Mouse (Mus musculus) right cerebral cortex, adult 18-20 months (tissue): Measurements from ENCODE around the gene Prickle1.
A peak's percentile ranks its signal among the peaks of the same experiment; 100 is the strongest.

Experiments used
- DNase-seq: peaks from one replicate; pipeline ENCODE4 v3.0.0; 2022; ENCODE audit warnings: mixed read lengths

The Prickle1 gene

DNA sequence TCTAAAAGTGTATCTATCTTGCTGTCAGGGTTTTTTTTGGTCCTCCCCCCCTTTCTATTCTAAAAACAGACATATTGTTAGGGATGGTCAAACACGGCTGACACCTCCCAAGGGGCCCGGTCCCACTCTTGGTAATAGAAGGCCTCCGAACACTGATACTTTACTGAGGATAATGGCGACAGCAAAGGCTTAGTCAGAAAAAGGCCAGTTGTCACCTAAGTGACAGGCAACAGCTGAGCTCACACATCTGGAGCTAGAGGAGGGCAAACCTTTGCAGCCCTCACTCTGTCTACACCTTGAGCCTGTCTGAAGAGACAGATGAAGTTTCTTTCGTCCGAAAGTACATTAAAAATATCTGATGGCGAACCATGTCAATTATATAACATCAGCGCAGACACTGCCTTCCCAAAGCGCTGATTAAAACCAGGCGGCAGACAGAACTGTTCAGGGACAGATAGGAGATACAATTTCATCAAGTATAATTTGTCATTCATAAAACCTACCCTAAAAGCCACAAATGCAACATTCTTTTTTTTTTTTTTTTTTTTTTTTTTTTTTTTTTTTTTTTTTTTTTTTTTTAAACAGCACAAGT, 1.3 kb downstream of the Prickle1 start:
- DNase-seq, result no peak

- no peak for DNase-seq
Observed at GRCm38 (mm10) chr15:93592596-93592995, 3.1 kb downstream of the Prickle1 start.

- DNase-seq, result no peak
Observed at GRCm38 (mm10) chr15:93591831-93592321, 3.8 kb downstream of the Prickle1 start.

- no peak for DNase-seq
Observed at GRCm38 (mm10) chr15:93591371-93591770, 4.3 kb downstream of the Prickle1 start.

DNA sequence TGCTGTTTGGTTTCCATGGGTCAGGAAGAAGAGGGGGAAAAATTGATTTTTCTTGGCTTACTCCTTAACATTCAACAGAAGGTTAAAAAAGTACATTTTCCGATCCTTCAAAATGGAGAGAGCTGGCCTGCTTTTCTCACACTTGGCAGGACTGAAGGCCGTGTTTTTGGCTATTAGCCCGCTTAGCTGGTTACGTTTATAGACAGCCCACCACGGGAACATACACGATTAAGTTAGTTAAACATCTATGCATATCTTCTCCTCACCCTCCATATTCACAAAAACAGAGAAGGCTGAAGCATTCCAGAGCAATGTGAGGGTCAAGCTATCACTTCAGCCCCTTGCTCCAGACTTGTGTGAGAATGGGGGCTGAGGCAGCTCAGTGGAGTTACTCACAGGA, 7.3 kb downstream of the Prickle1 start:
- no peak for DNase-seq

GRCm38 (mm10) chr15:93587660-93588059, 8.0 kb downstream of the Prickle1 start:
- DNase-seq, result no peak

DNA sequence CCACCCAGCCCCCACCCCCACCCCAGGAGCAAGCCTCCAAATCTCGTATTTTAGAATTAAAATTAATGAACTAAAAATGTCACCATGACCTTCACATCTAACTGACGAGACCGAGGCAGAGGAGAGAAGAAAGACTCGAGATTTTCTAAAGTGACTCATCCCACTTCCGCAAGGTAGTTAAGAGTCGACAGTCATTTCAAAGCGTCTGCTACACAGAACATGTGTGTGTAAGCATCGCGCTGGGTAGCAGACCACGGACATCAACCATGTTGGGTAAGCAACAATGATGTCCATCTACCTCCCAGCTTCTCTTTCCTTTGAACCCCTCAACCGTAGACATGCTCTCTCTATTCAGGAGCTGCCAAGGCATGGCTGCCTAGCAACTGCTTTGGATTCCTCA, 12.6 kb downstream of the Prickle1 start:
- DNase-seq, result no peak

DNA sequence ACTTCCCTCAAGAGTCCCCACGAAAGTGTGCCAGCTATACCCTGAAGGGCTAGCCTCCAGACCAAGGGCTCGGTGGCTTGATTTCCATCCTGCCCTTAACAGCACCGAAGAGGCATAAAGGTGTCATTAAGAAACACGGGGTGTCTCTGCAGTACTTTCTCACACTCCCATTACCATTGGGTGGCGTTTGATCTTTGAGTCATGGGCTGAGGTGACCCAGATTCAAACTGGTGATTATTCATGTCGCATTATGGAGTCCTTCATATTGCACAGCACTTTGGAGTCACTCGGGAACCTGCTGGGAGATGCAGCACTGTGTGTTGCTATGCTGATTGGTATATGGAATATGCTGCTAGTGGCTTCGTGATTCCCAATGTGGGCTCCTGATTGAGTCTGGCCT, 14.0 kb downstream of the Prickle1 start:
- no peak for DNase-seq

DNA sequence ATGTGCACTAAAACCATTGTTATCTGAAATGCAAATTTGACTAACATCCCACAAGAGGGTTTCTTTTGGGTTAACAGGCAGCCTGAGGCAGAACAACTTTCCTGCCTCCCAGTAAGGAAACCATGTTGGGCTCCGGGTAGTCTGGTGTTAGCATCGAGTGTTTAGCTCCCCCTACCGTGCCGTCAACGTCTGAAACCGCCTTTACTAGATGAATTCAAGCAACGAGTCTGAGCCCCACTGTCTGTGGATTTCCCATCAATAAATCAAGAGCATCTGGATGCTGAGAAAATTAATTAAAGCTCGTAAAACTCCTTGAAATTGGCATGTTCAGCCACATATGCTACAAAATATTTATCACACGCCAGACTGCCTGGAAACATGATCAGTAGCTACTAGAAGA, 15.8 kb downstream of the Prickle1 start:
- DNase-seq, result no peak

DNA sequence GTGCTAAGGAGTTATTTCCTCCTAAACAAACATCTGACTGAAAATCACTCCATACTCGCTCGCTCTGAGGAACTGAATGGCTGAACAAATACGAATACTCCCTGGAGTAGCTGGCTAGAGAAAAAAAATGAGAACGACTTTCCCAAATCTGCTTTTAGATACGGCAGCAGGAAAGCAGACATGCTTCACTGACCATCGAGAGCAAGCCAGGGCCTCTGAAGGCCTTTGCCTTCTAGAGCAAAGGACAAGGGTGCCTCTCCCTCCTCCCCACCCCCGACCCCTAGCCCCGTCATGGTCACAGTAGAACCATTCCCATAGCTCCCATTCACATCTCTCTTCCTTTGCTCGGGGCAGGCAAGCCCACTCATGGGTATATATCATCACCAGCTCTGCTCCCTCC, 16.6 kb downstream of the Prickle1 start:
- DNase-seq, result no peak

GRCm38 (mm10) chr15:93576361-93576760, 19.3 kb downstream of the Prickle1 start:
- DNase-seq, result no peak

GRCm38 (mm10) chr15:93575884-93576283, 19.8 kb downstream of the Prickle1 start:
- peak; percentile 80 for DNase-seq

- DNase-seq, result no peak
Observed at GRCm38 (mm10) chr15:93572889-93573288, 22.8 kb downstream of the Prickle1 start.

- DNase-seq, result no peak
Observed at GRCm38 (mm10) chr15:93570881-93571495, 24.7 kb downstream of the Prickle1 start.

DNA sequence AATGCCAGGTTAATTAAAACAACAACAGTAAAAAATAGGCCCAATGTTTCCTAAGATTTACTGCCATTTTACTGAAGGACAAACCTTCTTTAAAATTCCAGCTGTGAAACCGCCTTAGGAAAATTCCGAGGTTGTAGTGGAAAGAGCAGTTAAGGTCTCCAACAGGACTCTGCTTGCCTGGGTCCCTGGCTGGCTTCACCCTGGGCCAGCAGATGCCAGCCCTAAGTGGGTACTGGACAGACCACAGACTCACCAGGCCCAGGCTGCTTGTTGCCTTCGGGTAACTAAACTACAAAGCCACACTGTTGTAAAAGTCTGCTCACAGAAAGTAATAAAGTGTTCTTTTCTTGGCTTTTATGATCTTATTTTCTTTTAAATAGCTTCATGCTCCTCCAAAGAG, 26.8 kb downstream of the Prickle1 start:
- DNase-seq, result no peak

- DNase-seq, result no peak
Observed at GRCm38 (mm10) chr15:93567546-93568307, 28.0 kb downstream of the Prickle1 start.

DNA sequence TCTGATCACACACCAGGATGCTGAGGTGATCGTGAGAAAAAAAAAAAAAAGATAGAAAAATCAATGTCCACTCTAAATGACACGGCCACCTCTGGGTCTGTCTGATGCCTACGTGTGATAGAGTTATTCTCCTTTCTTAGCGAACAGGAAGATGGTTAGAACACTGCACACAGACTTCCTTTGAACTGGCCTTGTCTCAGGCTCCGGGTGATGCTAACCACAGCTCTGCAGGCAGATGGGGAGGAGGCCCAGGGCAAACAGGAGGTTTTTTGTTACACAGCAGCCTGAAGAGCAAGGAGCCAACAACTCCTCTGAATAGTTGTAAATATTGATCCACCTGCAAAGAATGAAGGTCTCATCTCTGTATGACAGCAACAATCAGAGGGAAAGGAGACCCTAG, 32.2 kb downstream of the Prickle1 start:
- DNase-seq, result no peak

GRCm38 (mm10) chr15:93561540-93561939, 34.2 kb downstream of the Prickle1 start:
- DNase-seq, result no peak

DNA sequence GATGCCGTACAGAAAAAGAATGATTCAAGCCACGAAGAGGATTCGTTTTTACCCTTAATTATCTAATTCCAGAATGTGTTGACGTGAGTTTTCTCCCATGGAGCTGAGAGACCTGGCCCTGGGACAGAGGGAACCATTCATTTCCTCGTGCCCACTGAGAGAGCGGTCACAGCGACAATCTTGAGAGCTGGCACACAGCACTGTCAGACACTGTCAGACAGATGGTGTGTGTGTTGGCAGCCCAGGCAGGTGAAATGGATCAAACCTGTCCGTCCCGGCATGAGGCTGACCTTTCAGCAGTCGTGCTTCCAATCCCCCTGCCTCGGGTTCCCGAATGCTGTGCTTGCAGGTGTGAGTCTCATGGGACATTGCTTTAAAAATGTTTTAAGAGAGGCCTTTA, 37.3 kb downstream of the Prickle1 start:
- DNase-seq, result no peak

- no peak for DNase-seq
Observed at GRCm38 (mm10) chr15:93555719-93556118, 40.0 kb downstream of the Prickle1 start.

DNA sequence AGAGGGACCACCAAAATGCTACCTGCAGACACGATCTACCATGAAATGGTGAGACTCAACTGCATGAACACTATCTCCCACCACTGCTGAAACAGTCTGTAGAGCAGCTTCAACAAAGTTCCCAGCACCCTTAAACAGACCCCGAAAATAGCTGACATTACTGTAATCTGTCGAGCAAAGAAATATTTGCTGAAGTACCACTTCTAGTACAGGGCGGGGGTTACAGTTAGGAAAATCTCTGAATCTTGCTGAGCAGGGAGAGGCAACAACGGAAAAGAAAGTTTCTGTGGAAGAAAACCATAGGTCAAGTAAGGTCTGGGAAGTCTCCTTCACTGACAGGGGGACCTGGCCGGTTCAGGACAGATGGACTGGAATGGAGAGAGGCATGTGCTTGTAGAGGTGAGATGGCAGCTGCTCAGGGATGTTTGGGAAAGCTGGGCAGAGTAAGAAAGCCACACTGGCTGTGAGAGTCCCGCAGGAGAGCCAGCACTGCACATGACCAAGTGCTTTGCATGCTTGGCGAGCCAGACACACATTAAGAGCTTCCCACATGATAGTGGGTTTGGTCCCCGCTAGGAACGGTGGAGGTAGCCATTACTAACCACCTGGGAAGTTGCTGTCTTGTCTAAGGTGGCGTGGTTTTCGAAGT, 41.4 kb downstream of the Prickle1 start:
- DNase-seq, result no peak

DNA sequence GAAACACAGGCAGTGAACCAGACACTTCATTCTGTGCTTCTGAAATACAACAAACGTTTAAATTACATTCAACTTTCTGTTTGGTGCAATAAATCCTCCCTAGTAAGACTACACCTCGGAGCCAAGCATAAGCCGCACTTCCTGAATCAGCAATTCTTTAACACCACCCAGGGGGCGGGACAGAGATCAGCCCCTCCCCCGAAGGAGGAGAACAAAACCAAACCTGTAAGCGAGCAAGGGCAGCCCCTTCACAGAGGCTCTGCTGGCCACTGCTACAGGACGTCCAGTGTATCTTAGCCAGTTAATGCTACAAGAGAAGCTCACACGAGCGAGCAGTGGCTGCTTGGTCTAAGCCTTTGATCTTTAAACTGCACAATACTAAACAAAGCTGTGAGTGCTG, 43.5 kb downstream of the Prickle1 start:
- no peak for DNase-seq

GRCm38 (mm10) chr15:93548297-93548696, 47.4 kb downstream of the Prickle1 start:
- DNase-seq, result no peak

DNA sequence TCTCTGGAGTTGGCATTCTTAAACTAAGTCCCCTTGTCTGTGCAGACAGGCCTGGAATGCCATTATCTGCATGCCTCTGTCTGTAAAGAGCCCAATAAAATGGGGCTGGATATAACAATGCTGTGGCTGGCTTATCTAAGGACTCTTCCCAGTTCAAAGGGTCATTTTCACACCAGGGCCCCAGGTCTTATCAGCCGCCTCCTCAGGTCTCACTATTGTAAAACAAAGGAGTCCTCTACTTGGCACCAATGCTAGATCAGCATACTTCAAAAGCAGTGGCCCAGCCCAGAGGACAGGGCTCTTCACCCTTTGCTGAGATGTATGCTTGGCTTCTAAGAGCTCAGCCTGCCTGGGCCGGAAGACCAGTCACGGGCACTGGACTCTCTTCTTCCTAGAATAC, 56.3 kb downstream of the Prickle1 start:
- DNase-seq, result no peak
